Mouse (Mus musculus): ENCODE measurements around the gene Acsm2.

Gene Acsm2

DNA sequence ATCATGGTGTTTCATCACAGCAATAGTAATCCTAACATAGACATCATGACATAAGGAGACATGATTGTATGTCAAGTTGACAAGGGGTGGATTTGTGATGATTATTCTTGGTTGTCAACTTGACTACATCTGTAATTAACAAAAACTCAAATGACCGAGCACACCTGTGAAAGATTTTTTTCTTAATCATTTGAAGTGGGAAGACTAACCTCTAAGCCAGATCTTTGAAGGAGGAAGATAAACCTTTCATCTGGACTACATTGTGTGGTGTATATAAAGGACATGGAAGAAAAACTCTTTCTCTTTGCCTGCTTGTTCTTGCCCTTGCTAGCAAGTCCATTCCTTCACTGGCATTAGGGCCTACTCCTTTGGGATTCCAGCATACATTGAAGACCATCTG, at the start of gene Acsm2:
Gene Acsm2 (plus strand): TSS at position 301 of the 400 bp plus-strand sequence.
- DNase-seq (ENCODE audit: extremely low spot score, low read depth, low spot score), result no peak

GRCm38 (mm10) chr7:119511143-119511542, 43.0 kb upstream of the Acsm2 start:
- DNase-seq (ENCODE audit: extremely low spot score, low read depth, low spot score), result no peak

DNA sequence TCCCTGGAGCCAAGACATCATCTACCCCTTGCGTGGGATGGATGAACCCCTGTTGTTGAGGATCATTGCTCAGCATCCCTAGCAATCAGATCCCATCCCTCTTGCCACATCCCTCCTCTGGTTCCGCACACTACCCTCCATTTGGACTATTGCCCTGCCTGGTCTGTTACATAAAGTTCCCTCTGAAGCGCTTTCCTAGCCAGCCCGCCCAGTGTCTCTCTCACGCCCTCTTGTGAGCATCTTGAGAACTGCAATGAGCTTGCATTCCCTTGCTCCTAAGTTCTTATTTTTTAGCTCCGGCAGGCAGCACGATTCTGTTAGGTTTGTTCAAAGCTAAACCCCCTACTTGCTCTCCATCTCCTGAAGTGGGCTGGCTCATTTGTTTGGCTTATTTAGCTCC, 41.1 kb upstream of the Acsm2 start:
- no peak for DNase-seq (ENCODE audit: extremely low spot score, low read depth, low spot score)

- no peak for DNase-seq (ENCODE audit: extremely low spot score, low read depth, low spot score)
Measured at GRCm38 (mm10) chr7:119515492-119516271, 38.5 kb upstream of the Acsm2 start.

DNA sequence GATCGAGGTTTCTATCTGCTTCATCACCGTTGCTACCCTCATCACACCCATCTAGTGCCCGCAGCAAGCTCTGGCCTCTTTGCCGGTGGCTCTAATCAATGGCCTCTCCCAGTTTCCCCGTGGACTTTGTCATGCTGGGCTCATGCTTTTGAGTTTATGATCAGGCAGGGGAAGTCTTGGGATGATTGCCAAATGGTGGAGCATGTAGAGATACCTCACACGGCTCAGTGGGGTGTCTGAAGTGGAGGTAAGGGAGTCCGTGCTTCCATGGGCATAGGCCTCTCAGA, 37.9 kb upstream of the Acsm2 start:
- DNase-seq (ENCODE audit: extremely low spot score, low read depth, low spot score), result no peak

DNA sequence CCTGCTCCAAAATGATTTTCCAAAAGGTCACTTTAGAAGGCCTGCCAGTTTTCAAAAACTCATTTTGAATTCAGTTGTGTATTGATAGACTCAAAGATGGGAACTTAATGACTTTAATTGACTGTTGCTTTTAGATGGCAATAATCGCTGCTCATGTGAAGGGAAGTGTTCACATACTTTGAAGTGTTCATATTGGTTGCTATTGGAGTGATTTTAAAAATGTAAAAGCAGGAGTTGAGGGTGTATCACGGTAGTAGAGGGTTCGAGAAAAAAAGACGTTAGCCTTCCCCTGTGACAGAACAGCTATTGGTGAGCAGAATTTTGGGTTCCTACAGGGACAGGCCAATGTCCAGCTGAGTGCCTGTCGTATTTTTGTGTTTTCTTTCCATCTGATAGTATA, 35.0 kb upstream of the Acsm2 start, which contains the start of gene Acsm5:
Gene Acsm5 (plus strand): TSS at position 301 of the 400 bp plus-strand sequence.
- DNase-seq (ENCODE audit: extremely low spot score, low read depth, low spot score), result no peak

- no peak for DNase-seq (ENCODE audit: extremely low spot score, low read depth, low spot score)
Measured at GRCm38 (mm10) chr7:119519654-119520053, 34.5 kb upstream of the Acsm2 start.

- no peak for DNase-seq (ENCODE audit: extremely low spot score, low read depth, low spot score)
Measured at GRCm38 (mm10) chr7:119521816-119522215, 32.3 kb upstream of the Acsm2 start.

DNA sequence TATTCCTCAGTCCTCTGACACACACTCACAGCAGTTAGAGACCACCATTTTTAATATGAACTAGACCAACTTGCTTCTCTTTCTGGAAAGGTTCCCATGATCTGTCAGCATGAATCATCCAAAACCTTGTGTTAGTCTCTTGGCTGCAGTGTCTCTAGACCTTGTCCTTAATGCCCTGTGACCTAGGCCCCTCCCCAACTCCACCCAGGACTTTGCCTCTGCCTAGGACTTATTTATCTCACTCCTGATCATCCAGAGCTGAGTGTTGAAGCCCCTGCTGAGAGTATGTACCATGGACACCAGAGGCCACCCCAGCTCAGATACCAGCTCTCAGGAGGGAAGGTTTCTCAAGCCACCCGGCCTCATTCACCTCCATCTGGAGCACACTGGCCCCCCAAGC, 31.8 kb upstream of the Acsm2 start:
- no peak for DNase-seq (ENCODE audit: extremely low spot score, low read depth, low spot score)

GRCm38 (mm10) chr7:119523389-119523788, 30.8 kb upstream of the Acsm2 start, which contains the start of gene Pdilt:
Pdilt (minus strand) TSS chr7:119523489.
- DNase-seq (ENCODE audit: extremely low spot score, low read depth, low spot score), result no peak

- DNase-seq (ENCODE audit: extremely low spot score, low read depth, low spot score), result no peak
Measured at GRCm38 (mm10) chr7:119525881-119526281, 28.3 kb upstream of the Acsm2 start.

DNA sequence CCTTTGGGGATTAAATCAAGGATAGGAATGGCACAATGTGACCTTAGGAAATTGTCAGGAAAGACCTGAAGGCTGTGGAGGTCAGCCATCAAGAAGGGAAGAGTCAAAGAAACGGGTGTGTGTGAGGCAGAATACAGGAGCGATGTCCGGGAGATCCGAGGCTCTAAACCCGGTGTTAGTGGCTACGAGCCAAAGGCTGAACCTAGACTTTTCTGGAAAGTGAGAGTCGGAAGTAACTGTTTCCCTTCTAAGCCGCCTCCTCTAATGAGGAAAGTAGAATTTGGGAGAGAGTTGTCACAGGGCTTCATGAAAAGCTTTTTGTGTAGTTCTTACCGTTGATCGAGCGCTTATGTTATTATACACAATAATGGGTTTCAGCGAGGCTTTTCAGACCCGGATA, 27.7 kb upstream of the Acsm2 start:
- DNase-seq (ENCODE audit: extremely low spot score, low read depth, low spot score), result no peak

GRCm38 (mm10) chr7:119527135-119527534, 27.0 kb upstream of the Acsm2 start:
- no peak for DNase-seq (ENCODE audit: extremely low spot score, low read depth, low spot score)

- no peak for DNase-seq (ENCODE audit: extremely low spot score, low read depth, low spot score)
Measured at GRCm38 (mm10) chr7:119527548-119527947, 26.6 kb upstream of the Acsm2 start.

- DNase-seq (ENCODE audit: extremely low spot score, low read depth, low spot score), result no peak
Measured at GRCm38 (mm10) chr7:119528617-119529016, 25.5 kb upstream of the Acsm2 start.

GRCm38 (mm10) chr7:119532924-119533323, 21.2 kb upstream of the Acsm2 start:
- DNase-seq (ENCODE audit: extremely low spot score, low read depth, low spot score), result no peak

DNA sequence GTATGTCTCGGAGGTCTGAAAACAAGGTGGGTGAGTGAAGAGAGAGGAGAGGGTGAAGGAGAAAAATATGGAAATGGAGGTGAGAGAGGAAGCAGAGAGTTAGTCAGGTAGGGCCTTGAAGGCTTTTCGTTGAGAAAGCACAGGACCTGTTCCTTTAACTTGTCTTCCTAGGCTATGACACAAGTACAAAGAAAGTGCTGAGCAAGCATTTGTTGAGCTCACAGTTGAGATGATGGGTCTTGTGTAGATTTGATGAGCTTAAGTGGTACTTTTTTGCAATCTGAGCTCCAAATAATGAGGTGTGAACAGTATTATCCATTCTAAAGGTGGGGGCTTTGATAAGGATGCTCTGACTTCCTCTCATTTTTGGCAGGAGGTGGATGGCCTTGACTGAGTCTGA, 19.8 kb upstream of the Acsm2 start:
- no peak for DNase-seq (ENCODE audit: extremely low spot score, low read depth, low spot score)

- DNase-seq (ENCODE audit: extremely low spot score, low read depth, low spot score), result no peak
Measured at GRCm38 (mm10) chr7:119542445-119542844, 11.7 kb upstream of the Acsm2 start.

DNA sequence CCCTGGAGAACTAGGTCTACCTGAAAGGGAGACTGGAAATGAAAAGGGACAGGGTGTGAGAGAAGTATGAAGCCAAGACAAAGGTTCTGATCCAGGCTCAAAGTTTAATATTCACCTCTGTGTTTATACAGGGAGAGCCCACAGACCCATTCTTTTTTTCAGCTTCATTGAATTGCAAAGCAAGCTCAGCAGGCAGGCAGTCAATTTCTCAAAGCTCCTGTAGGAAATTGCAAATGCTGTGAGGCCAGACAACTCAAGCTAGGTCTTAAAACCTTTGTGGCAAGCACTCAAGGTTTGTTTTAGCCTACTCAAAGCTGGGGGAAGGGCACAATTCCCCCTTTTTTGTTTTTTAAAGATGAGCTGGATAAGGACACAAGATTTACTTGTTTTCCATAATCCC, 8.6 kb upstream of the Acsm2 start:
- DNase-seq (ENCODE audit: extremely low spot score, low read depth, low spot score), result no peak

DNA sequence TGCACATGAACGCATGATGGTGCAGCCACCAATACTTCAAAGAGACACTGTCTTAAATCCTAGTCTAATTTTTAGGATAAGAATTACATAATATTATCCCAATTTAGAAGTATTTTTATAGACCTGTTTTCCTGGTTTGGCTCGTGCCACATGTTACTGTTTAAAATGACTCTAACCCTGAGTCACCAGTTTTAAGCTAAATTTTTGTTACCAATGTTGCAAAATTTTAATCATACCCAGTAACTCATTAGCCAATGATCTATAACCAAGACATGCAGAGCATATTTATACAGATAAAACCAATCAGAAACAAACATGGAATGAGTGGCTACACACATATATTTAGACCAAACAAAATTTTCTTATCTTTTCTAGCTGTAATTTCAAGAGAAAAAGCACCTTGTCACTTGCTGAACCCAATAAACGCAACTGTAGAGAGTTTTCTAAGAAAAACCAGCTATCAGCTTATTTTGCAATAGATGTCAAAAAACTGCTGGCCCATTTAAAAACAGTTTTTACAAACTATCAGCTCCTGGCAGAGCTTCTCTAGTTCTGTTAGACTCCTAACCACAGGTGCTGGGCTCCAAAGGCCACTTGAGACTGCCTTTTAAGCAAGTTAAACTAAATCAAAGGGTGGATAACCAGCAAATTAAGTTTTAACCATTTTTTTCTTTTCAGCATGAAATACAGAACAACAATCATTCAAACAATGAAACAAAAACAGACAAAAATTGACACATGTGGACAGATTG, 3.5 kb upstream of the Acsm2 start:
- no peak for DNase-seq (ENCODE audit: extremely low spot score, low read depth, low spot score)

DNA sequence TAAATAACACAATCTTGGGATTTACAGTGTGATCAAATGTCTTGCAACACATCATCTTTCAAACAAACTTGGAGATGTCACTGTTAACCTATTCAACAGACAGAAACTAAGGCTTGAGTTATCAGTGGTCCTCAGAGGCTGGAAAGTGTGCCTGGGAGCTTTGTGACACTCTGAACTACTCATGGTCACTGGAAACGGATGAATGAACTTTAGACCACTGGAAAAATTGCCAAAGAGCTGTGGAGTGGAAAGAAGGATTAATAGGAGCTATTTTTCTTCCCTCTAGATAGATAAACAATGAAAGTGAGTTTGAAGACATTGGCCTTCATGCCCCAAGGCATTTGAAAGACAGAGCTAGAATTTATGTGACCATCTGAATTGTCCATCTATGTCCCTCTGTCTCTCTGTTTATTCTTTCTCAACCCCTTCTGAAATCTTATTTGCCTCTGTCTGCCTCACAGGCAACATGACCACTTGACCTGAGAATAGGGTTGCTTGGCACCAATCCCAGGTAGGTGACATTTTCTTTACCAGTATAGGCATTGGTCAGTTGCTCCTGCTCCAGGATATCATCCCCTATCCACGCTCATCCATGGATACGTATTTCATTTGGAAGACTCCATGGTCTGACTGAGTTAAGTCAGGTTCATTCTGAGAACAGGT, 5.8 kb downstream of the Acsm2 start:
- no peak for DNase-seq (ENCODE audit: extremely low spot score, low read depth, low spot score)

GRCm38 (mm10) chr7:119560452-119560835, 6.3 kb downstream of the Acsm2 start:
- no peak for DNase-seq (ENCODE audit: extremely low spot score, low read depth, low spot score)

All from hindlimb bud, embryonic 11.5 days (tissue).